Mouse (Mus musculus) layer of hippocampus, postnatal 36 days (tissue): Measurements from ENCODE around the gene Pprc1. TPM values are rescaled to one million over a fixed set of nuclear protein-coding genes. Genes with fewer than 3 reads are reported as not detected.

Experiments used
- DNase-seq, 2 experiments: peaks; one replicate each; pipeline ENCODE4 v3.0.0; 2022
- total RNA-seq, 2 experiments: library from RNA; stranded (reverse); gene quantifications; 2 replicates each; pipeline ENCODE4 v1.2.3; 2021

Pprc1 gene
- total RNA-seq, result 10 to 100 TPM; 29.7 to 30.9 TPM

GRCm38 (mm10) chr19:46044271-46044992, at the start of gene Pprc1:
Gene Pprc1 (plus strand): TSS chr19:46044886.
- no peak for DNase-seq

- no peak for DNase-seq
These were observed 47.3 kb upstream of the Pprc1 start for GRCm38 (mm10) chr19:45997365-45997764.

DNA sequence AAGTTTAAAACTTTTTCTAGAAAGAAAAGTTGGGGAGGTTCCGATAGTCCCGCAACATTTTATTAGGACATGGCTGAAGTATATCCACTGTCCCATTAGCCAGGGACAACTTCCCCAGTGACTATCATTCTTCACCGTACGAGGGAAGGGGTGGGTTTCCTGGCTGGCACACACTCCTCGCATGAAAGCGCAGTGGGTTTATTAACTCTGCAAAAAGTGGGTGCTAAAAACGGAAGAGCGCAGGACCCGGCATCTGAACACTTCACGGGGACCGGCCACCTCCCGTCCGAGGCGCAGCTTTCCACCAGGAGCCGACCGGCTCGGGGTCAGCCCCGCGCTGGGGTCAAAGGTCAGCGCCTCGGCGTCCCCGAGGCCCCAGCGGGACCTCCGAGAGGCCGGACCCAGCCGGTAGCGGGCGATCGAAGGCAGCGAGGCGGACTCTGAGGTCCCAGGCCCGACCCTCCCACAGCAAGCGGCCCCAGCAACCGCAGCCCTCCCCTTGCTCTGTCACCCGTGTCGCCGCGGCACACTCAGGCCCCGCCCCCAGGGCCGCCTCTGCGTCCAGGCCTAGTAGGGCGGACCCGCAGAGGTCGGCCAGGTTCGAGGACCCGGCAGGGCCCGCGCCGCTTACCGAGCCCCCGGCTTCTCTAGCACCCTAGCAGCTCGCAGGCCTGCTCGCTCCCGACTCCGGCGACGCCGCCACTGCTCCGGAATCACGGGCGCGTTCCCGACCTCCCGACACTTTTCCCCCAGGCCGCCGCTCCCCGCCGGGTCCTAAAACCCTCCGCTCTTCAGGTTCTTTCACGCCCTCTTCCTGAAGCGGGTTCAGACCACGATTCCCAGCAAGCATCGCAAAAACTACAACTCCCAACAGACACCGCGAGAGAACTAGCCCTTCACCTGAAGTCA, 46.6 kb upstream of the Pprc1 start, which contains the start of gene Armh3:
TSS of gene Armh3 (minus strand) at position 704 of the 909 bp plus-strand sequence.
- peak; percentile 93 to 94 for DNase-seq

- no peak for DNase-seq
These were observed 45.9 kb upstream of the Pprc1 start for GRCm38 (mm10) chr19:45998694-45999217.

GRCm38 (mm10) chr19:45999378-45999777, 45.3 kb upstream of the Pprc1 start:
- no peak for DNase-seq

DNA sequence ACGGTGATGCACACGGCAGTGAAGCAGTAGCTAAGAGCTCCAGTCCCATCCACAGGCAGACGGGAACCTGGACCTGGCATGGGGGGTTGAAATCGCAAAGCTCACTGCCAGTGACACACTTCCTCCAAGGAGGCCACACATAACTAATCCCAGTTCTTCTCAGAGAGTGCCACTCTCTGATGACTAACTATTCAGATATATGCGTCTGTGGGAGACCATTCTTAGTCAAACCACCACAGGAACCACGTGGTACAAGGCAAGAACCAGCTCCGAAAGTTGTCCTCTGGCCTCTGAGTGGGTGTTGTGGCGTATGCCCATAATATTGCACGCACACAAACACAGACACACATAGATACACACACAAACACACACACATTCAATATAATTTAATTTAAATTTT, 42.4 kb upstream of the Pprc1 start:
- no peak for DNase-seq

GRCm38 (mm10) chr19:46003371-46004226, 41.1 kb upstream of the Pprc1 start, which contains the start of gene Hps6:
Gene Hps6 (plus strand): TSS chr19:46003508.
- DNase-seq, result peak; percentile 72 to 73

DNA sequence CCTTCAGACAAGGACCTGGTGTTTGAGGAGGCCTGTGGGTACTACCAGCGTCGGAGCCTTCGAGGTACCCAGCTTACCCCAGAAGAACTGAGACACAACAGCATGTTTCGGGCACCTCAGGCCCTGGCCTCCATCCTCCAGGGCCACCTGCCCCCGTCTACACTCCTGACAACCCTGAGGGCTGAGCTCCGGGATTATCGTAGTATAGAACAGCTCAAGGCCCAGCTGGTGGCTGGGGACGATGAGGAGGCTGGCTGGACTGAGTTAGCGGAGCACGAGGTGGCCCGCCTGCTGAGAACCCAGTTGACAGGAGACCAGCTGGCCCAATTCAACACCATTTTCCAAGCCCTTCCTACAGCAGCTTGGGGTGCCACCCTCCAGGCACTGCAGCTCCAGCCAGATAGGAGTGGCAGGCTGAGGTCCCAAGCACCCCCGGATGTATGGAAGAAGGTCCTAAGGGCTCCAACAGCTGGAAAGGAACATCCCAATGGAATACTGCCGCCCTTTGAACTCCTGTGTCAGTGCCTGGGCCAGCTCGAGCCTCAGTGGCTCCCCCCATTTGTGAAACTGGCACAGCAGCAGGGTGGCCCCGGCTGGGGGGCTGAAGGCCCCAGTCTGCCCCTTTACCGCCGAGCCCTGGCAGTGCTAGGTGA, 39.7 kb upstream of the Pprc1 start:
- DNase-seq, result no peak

DNA sequence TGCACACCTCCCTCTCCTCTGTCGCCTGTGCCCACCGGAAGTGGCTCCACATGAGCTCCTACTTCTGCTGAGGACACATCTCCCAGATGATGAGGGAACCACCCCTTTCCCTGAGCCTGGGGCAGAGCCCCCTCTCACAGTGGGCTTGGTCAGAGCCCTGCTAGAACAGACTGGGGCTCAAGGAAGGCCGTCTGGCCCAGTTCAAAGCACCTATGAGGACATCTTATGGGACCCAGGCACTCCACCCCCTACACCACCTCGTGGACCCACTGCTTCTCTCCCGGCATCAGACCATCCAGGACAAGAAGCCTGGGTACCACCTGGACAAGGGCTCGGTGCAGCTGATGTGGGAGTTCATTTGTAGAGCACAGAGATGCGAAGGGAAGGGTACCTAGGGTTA, 39.0 kb upstream of the Pprc1 start:
- no peak for DNase-seq

GRCm38 (mm10) chr19:46014572-46015178, 30.0 kb upstream of the Pprc1 start:
- peak; percentile 71 to 78 for DNase-seq

DNA sequence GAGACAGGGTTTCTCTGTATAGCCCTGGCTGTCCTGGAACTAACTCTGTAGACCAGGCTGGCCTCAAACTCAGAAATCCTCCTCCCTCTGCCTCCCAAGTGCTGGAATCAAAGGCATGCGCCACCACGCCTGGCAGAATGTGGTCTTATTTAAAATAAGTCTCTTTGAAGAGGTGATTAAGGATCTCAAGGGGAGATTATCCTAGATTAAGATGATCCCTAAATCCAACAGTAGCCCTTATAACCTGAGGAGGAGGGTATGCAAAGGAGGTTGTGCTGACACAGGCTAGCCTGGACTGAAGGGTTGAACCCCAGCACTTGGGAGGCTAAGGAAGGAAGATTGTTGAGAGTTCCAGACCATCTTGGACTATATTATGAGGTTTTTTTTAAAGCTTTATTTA, 28.7 kb upstream of the Pprc1 start:
- DNase-seq, result no peak

DNA sequence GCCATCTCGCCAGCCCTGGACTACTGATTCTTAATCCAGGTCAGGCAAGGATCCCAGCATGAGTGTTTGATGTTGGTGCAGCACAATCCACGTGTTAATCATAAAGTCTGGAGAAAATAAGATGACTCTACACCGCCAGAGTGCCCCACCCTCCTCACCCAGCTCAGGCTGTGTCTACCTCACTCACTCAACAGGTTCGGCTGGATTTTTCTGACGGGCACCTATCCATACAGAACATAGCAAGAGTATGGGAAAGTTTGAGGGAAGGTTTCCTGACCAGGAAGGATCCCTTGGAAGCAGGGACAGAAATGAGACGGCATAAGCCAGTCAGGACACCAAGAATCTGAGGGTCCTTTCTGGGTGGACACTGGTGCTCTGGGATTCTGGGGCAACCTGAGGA, 19.7 kb upstream of the Pprc1 start:
- DNase-seq, result no peak

DNA sequence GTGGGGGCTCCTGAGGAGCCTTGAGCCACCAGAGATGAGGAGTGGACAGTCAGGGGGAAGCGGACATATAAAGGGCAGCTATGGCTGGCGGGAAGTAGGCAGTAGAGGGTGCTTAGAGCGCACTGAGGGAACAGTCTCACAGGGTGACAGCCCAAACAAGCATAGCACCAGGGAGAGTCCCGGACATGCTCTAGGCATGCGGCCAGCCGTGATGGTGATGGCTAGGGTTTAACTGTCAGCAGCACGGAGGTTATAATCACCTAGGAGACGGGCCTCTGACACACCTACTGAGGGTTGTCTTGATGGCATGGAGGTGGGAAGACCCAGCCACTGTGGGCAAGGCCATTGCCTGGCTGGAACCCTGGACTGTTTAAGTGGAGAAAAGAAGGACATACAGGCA, 18.1 kb upstream of the Pprc1 start:
- no peak for DNase-seq

- DNase-seq, result no peak
These were observed 15.9 kb upstream of the Pprc1 start for GRCm38 (mm10) chr19:46028747-46029320.

DNA sequence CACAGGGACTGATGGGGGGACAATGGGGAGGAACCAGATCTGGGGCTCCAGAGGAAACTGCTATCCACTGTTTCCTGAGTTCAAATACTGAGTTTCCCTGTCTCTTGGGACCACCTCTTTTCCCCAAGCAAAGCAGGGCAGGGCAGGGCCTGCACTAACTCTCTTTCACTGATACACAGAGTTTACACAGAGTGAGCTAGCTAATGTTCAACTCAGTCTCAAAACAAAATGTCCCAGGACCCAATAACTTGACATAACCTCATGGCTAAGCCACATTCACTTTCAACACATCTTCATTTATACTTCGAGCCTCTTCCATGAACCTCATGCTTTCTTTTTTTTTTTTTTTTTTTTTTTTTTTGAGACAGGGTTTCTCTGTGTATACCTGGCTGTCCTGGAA, 15.0 kb upstream of the Pprc1 start:
- DNase-seq, result no peak

DNA sequence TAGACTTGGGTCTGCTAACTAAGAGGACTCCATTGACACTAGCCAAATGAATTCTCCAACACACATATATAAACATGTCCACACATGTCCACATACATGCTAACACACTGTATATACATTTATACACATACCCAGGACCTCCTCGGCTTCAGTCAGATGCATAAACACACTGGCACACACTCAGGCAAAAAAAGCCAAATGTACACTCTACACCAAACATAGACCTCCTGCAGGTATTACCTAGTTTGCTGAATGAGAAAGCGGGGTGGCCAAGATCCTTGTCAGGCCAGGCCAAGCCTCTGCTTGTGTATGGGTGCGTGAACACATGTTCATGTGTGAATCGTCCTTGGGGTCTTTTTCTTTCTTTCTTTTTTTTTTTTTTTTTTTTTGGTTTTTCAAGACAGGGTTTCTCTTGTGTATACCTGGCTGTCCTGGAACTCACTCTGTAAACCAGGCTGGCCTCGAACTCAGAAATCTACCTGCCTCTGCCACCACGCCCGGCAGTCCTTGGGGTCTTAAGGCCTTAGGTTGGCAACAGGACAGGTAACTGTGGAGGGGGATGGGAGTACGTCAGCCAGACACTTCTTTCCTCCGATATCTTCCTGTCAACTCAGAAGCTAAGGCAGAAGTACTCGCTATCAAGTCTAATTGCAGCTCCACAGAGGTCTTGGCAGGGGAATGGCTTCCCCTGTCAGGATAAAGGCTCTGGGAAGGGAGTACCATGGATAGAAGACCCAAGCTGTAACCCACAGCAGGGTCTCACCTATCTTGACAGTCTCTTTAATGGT, 14.3 kb upstream of the Pprc1 start:
- DNase-seq, result no peak

DNA sequence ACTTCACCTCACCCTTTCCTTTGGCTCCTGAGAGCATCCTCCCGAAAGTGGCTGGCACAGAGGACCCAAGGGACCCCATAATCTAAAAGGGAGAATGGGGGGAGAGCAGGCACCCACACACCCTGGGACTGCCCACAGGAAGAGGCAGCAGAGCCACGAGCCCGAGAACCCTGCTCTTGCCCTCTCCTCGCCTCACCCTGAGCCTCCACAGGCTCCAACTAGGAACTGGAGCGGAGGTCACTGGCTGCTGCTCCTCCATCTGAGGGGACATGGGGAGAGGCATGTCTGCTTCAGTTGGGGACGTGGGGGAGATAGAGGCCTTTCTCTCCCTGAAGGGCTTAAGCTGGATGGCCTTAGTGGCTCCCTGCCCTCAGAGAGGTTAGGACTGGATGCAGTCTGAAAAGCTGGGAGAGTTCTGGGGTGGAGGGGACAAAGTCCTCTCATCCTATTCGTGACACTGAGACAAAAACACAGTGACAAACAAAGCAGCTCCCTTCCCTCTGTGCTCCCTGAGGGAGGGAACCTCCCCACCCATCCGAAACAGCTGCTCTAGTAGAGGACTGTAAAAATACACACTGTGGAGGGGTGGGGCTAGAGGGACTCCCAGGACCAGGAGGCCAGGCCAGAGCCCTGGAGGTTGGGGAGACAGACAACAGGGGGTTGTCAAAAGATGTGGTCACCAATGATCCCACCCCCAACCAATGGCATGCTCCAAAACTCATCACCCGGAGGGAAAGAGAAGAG, 12.8 kb upstream of the Pprc1 start:
- no peak for DNase-seq

DNA sequence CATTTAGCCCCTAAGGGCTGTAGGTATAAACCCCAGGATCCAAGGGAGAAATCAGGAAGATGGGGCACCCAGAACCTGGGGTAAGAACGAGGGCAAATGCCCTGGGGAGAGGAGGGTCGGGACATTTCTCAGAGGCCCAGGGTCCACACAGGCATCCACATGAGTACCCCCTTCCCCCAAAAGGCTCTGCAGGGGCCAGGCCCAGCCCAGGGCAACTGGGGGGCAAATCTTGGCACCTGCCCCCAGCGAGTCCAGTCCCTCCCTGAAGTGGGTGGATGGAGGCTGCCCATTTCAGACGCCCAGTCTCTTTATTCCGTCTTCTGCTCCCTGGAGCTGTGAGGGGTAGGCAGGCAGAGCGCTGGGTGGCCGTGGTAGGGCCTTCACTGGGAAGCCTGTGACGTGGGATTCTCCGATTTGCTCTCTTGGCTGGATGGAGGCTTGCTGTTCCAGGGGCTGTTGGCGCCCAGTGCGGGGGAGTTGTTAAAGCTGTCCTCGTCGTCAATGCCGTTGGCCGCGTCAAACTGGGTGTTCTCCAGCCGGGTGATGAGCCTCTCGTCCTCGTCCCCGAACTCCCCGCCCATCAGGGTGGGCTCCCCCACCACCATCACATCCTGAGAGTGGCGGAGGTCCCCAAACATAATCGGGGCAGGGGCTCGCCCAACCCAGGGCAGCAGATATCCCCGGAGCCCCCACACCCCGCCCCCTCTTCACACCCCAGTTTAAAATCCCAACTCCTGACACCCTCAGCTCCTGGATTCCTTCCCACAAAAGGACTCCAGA, 11.8 kb upstream of the Pprc1 start:
- peak in 1 of 2 experiments; percentile 55 for DNase-seq
